Mouse (Mus musculus): ENCODE measurements around the gene Slc12a4.

The Slc12a4 gene

GRCm38 (mm10) chr8:105966692-105967311 is 905 bp upstream of the Slc12a4 start:
- no peak for DNase-seq

- DNase-seq = peak; percentile 14 to 31
Observed at GRCm38 (mm10) chr8:105965266-105965904, 512 bp downstream of the Slc12a4 start.

- no peak for DNase-seq
Observed at GRCm38 (mm10) chr8:105964506-105965265, 1.2 kb downstream of the Slc12a4 start.

- DNase-seq = no peak
Observed at GRCm38 (mm10) chr8:105961536-105961935, 4.4 kb downstream of the Slc12a4 start.

- DNase-seq = no peak
Observed at GRCm38 (mm10) chr8:105961101-105961500, 4.8 kb downstream of the Slc12a4 start.

GRCm38 (mm10) chr8:105959350-105959749 is 6.5 kb downstream of the Slc12a4 start:
- no peak for DNase-seq

- DNase-seq = no peak
Observed at GRCm38 (mm10) chr8:105957813-105958212, 8.1 kb downstream of the Slc12a4 start.

- no peak for DNase-seq
Observed at GRCm38 (mm10) chr8:105956556-105956955, 9.3 kb downstream of the Slc12a4 start.

- DNase-seq = no peak
Observed at GRCm38 (mm10) chr8:105951057-105951659, 14.7 kb downstream of the Slc12a4 start.

- DNase-seq = no peak
Observed at GRCm38 (mm10) chr8:105949350-105949749, 16.5 kb downstream of the Slc12a4 start.

- DNase-seq = no peak
Observed at GRCm38 (mm10) chr8:105943321-105943739, 22.6 kb downstream of the Slc12a4 start, which contains the start of gene Lcat. TSS of gene Lcat (minus strand) at chr8:105943382.

- DNase-seq = no peak
Observed at GRCm38 (mm10) chr8:105942542-105942941, 23.4 kb downstream of the Slc12a4 start.

GRCm38 (mm10) chr8:105942026-105942425 is 23.9 kb downstream of the Slc12a4 start:
- DNase-seq = no peak

- no peak for DNase-seq
Observed at GRCm38 (mm10) chr8:105938306-105938669, 27.6 kb downstream of the Slc12a4 start, which contains the start of gene Psmb10. TSS of gene Psmb10 (minus strand) at chr8:105938444.

- peak; percentile 47 to 57 for DNase-seq
Observed at GRCm38 (mm10) chr8:105937496-105938305, 28.2 kb downstream of the Slc12a4 start.

- peak; percentile 82 for DNase-seq
Observed at GRCm38 (mm10) chr8:105936866-105937475, 28.9 kb downstream of the Slc12a4 start.

GRCm38 (mm10) chr8:105935863-105936603 is 29.9 kb downstream of the Slc12a4 start:
- DNase-seq = no peak

GRCm38 (mm10) chr8:105935105-105935504 is 30.8 kb downstream of the Slc12a4 start:
- DNase-seq = no peak

GRCm38 (mm10) chr8:105933762-105934161 is 32.1 kb downstream of the Slc12a4 start, which contains the start of gene Ctrl:
TSS of gene Ctrl (minus strand) at chr8:105933862.
- no peak for DNase-seq

GRCm38 (mm10) chr8:105932525-105932924 is 33.4 kb downstream of the Slc12a4 start:
- DNase-seq = no peak

- DNase-seq = no peak
Observed at GRCm38 (mm10) chr8:105931271-105931670, 34.6 kb downstream of the Slc12a4 start.
